ENCODE assay signal across 13 mouse cellular contexts in genomic region chr11:9131688-9132087, GRCm38 (mm10). TPM values are rescaled to one million over a fixed set of nuclear protein-coding genes. Genes with fewer than 3 reads are reported as not detected.
"Had no signal": no experiment of that assay in that cellular context is flagged by ENCODE, and none has a peak within 500 bp of the region (broad histone marks: within the 10 kb centered on the region; RNA-seq: fewer than 3 reads in every experiment).

No protein-coding gene starts in this region.

- H3K9ac ChIP-seq: limb, embryonic 12.5 days; liver, embryonic 13.5 days; liver, postnatal 0 days; lung, embryonic 15.5 days; midbrain, embryonic 15.5 days had no signal

- H3K27ac ChIP-seq: limb, embryonic 12.5 days; liver, embryonic 13.5 days; lung, embryonic 15.5 days; midbrain, embryonic 15.5 days had no signal

- ATAC-seq: intestine, postnatal 0 days; liver, postnatal 0 days; midbrain, embryonic 15.5 days had no signal

- H3K4me2 ChIP-seq: limb, embryonic 12.5 days; liver, embryonic 13.5 days; lung, embryonic 15.5 days; midbrain, embryonic 15.5 days had no signal

- H3K36me3 ChIP-seq: limb, embryonic 12.5 days; liver, embryonic 13.5 days; lung, embryonic 15.5 days; midbrain, embryonic 15.5 days had no signal

- H3K9me3 ChIP-seq: limb, embryonic 12.5 days; liver, embryonic 13.5 days; lung, embryonic 15.5 days; midbrain, embryonic 15.5 days had no signal

- H3K4me3 ChIP-seq: limb, embryonic 12.5 days; liver, embryonic 13.5 days; lung, embryonic 15.5 days; midbrain, embryonic 15.5 days had no signal

- DNase-seq: kidney, adult 8-10 months; kidney, postnatal 25 days; layer of hippocampus, postnatal 36 days; liver; liver, embryonic 13.5 days; liver, postnatal 0 days; lung, postnatal 14 days; thymus, postnatal 4 days had no signal

- H3K4me1 ChIP-seq: limb, embryonic 12.5 days; liver, embryonic 13.5 days; lung, embryonic 15.5 days; midbrain, embryonic 15.5 days had no signal

- H3K27me3 ChIP-seq: liver, embryonic 13.5 days; lung, embryonic 15.5 days; midbrain, embryonic 15.5 days had no signal

RNA-seq across cellular contexts. Expression of gene Upp1, which starts 13.8 kb away (rescaled TPM):
- total RNA-seq: megakaryocyte-erythroid progenitor cell, adult 5-6 weeks had no signal
